Mouse (Mus musculus) left cerebral cortex, adult 2 months (tissue): Measurements from ENCODE around the gene Cdc42ep4. TPM values are rescaled to one million over a fixed set of nuclear protein-coding genes. Genes with fewer than 3 reads are reported as not detected.
A peak's percentile ranks its signal among the peaks of the same experiment; 100 is the strongest.

ENCODE experiments used
- DNase-seq, 2 experiments: peaks; one replicate each; pipeline ENCODE4 v3.0.0; 2021 to 2022; ENCODE audit warnings: low spot score in 2 of 2, mixed read lengths in 1 of 2; ENCODE audit errors: extremely low spot score in 1 of 2
- H3K27ac ChIP-seq: fragments of 200-600 bp; 2 replicates; pipeline ENCODE4 v1.8.1; 2022
- H3K4me3 ChIP-seq: fragments of 200-600 bp; 2 replicates; pipeline ENCODE4 v1.8.1; 2022
- CTCF ChIP-seq: fragments of 200-600 bp; IDR thresholded peaks from 2 replicates; pipeline ENCODE4 v1.8.1; 2022; ENCODE audit warnings: antibody characterized with exemption, mild to moderate bottlenecking, moderate library complexity
- intact Hi-C: fragments of 180-260 bp; cut with DNase I; formaldehyde crosslinking; loops from one replicate; pipeline ENCODE4 v1.15.1; 2025
- total RNA-seq, 2 experiments: library from RNA; stranded (reverse); gene quantifications; 2 replicates each; pipeline ENCODE4 v1.2.3; 2021

Gene Cdc42ep4
- total RNA-seq, 2 experiments from 2014 or later: 25.6 to 28.8 TPM

DNA sequence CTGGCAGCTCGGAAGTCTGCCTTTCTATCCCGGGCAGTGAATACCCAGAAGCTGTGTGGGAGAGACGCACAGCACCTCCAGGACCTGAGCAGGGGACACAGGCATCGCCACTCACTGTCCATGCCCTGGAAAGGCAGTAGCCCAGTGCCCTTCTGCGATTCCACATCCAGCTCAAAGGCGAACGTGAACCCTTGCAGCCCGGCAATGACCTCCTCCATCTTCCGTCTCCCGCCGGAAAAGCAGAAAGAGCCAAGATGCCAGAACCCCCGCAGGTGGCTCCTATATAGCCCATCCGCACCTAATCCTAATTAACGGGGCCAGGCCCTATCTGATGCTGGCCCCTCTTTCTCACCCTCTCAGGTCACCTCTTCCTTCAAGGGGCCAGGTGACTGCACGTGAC is 42.4 kb downstream of the Cdc42ep4 start:
- no peak for TF ChIP-seq CTCF
- Histone ChIP-seq H3K27ac (no peak overlapping the region), H3K4me3 (no peak overlapping the region)
- intact Hi-C loops: loop anchor here (5.0 kb wide), 1 partner anchor 943 kb away; no protein-coding TSS in a partner anchor
- DNase-seq: no peak

DNA sequence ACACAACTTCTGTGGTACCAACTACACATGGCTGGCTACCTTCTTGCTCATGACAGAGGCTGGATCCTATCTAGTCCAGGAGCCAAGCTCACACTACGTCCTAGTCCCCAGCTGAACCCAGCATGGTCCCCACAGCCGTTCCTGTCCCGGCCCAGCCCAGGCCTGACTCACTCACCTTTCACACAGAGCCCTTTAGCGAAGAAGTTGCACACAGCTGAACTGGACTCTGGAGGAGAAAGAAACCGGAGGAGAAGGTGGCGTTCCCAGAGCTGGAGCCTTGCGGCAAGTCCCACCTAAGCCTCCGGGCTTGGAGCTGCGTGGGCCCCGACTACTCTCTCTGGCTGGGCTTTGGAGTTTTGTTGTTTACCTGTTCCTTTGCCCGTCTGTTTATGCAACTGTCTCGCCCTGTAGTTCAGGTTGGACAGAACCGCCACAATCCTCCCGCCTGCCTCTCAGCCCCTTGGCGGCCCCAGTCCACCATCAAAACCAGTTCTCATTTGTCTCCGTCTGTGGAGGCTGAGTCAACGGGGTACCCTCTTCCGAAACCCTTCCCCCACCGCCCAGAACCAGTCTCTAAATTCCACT is 43.0 kb downstream of the Cdc42ep4 start:
- intact Hi-C loops: loop anchor here (5.0 kb wide), 1 partner anchor 944 kb away; no protein-coding TSS in a partner anchor
- DNase-seq: no peak
- TF ChIP-seq CTCF: no peak
- Histone ChIP-seq H3K27ac (no peak overlapping the region), H3K4me3 (no peak overlapping the region)

DNA sequence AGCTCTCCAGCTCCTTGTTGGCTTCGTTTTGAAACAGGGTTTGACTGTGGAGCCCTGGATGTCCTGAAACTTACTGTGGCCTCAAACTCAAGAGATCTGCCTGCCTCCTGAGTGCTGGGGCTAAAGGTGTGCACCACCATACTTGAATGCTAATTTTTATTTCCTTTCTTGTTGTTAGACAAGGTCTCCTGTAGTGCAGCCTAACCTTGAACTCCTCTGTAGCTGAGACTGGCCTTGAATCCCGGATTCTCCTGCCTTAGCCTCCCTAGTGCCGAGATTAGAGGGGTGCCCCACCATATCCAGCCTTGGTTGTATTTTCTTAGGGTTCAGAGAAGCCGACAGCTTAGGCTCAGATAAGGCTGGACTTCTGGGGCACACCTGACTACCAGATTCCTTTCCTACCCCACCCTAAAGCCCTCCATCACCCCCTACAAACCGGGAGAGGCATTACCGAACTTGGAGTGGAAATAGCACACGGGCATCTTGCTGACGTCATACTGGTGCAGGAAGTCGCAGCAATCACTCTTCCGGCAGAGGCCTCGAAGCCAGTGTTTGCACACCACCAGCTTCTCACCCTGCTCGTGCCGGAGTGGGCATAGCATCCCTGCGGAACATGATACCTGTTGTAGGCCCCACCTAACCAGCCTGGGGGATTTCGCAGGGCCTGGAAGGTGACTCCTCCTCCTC is 45.6 kb downstream of the Cdc42ep4 start:
- intact Hi-C loops: loop anchor here (5.0 kb wide), 1 partner anchor 946 kb away; no protein-coding TSS in a partner anchor
- no peak overlapping the region for H3K4me3 ChIP-seq

DNA sequence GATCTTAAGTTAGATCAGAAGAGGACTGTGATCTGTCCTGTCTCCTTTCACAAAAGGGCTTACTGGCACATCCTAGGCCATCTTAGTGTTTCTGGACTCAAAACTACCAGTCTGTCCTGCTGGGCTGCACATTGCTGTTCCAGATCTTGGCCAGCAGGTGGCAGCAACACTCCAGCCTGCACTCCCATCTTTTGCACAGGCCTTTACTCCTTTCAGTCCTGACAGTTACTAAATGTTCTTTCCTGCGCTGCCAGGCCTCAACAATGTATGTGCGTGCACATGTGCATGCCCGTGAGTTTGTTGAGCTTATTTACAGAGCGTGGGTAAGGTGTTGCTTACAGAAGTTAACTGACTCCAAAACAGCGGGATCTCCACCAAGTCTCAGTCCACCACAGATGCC is 47.9 kb downstream of the Cdc42ep4 start:
- peak; percentile 76 to 86 for DNase-seq
- Histone ChIP-seq H3K4me3 (no peak overlapping the region), H3K27ac (no peak overlapping the region)
- no peak; the same call in none of the 2 replicates for TF ChIP-seq CTCF
- intact Hi-C loops: loop anchor here (1.0 to 5.0 kb wide), 3 partner anchors 108 to 933 kb away; no protein-coding TSS in a partner anchor

More for the DNA sequence above, 45.6 kb downstream of the Cdc42ep4 start:
- no peak for DNase-seq
- TF ChIP-seq CTCF: no peak
- no peak overlapping the region; the same call in 1 of the 2 replicates for H3K27ac ChIP-seq

DNA sequence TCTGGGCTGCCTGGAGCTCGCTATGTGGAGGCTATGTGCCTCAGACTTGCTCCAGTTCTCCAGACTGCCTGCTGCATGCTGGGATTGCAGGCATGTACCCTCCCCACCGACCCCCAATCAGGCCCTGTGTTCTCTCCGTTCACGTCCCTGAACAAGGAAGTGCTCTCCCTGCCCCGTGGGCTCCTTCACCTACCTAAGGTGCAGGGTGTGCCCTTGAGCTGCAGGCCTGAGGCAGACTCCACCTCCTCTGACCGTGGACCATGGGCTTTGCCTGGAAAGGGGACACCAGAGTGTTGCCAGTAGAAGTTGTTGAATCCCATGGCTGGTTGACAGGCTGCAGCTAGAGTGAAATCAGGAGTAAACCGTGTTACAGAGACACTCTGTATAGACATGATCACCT is 52.0 kb downstream of the Cdc42ep4 start:
- intact Hi-C loops: loop anchor here (5.0 kb wide), 1 partner anchor 163 kb away; no protein-coding TSS in a partner anchor
- Histone ChIP-seq H3K27ac (no peak overlapping the region), H3K4me3 (no peak overlapping the region)
- TF ChIP-seq CTCF: no peak
- no peak for DNase-seq

DNA sequence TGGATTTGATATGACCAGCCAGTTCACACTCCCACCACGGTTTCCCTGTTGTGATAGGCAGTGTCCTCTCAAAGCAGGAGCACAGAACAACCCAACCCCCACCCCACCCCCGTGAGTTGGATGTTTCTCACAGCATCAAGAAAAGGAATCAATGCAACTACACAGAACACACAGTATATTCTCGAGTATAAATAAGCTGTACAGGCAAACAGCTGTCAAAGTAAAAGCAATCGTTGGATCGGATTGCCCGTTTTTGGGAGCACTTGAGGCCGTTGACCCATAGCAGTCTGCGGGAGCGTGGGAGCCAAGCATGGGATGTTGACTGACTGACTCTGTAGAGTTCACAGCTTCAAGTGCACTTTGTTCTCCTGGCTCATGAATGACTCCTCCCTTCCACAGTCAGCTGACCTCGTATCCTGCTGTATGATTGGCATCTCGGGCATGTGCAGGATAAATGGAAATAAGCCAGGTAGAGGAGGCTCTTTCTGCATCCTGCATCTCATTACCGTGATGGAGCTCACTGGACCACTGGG is 53.6 kb downstream of the Cdc42ep4 start:
- TF ChIP-seq CTCF: no peak
- intact Hi-C loops: no loop called here
- DNase-seq: no peak
- Histone ChIP-seq H3K4me3 (no peak overlapping the region), H3K27ac (no peak overlapping the region)

DNA sequence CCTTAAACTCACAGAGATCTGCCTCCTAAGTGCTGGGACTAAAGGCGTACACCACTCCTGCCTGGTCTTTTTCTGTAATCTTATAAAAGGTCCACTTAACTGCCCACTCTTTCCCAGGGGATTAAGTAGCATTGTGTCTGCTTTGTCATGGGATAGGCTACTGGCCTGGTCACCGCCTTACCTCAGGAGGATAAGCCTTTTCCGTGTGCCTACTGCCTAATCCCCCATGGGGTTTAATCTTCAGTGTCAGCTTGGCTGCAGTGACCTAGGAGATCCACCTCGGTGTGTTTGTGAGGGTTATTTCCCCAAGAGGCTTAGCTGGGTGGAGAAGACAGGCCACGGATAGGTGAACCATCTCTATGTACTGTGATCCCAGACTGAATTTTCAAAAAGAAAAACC is 54.1 kb downstream of the Cdc42ep4 start:
- intact Hi-C loops: no loop called here
- DNase-seq: no peak
- Histone ChIP-seq H3K27ac (no peak overlapping the region), H3K4me3 (no peak overlapping the region)
- TF ChIP-seq CTCF: no peak

DNA sequence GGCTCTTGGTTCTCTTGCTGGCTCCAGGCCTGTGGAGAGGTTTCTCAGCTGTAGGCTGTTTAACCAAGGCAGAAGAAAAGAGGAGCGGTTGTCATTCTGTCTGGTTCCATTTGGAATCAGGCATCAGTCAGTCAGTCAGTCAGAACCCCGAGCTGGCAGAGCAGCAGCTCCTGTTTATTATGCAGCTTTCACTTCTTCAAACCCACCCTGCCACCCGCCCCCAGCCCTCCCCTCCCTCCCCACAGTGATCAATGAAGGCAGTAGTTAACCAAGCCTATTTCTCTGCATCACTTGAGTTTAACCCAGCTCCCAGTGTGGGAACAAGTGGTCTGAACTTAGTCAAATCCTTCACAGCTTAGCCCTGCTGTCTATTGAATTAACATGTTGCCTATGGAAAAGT is 59.8 kb downstream of the Cdc42ep4 start:
- Histone ChIP-seq H3K27ac (no peak overlapping the region), H3K4me3 (no peak overlapping the region)
- intact Hi-C loops: no loop called here
- DNase-seq: no peak
- TF ChIP-seq CTCF: no peak

DNA sequence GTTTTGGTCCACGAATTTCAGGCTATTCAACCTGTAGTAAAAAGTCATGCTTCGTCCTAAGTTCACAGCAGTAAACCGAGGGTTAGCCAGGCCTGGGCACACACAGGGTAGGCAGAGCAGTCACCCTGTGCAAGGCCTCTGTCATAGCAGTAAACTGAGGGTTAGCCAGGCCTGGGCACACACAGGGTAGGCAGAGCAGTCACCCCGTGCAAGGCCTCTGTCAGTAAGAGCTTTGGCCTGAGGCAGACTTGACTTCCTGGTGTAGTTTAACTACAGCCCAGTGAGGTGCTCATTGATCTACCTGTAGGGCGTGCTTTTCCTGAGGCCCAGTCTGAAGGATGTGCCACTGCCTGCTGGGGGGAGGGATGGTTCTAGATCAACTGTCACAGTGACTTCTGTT is 60.4 kb downstream of the Cdc42ep4 start:
- Histone ChIP-seq H3K27ac (no peak overlapping the region), H3K4me3 (no peak overlapping the region)
- no peak for DNase-seq
- TF ChIP-seq CTCF: no peak
- intact Hi-C loops: no loop called here

DNA sequence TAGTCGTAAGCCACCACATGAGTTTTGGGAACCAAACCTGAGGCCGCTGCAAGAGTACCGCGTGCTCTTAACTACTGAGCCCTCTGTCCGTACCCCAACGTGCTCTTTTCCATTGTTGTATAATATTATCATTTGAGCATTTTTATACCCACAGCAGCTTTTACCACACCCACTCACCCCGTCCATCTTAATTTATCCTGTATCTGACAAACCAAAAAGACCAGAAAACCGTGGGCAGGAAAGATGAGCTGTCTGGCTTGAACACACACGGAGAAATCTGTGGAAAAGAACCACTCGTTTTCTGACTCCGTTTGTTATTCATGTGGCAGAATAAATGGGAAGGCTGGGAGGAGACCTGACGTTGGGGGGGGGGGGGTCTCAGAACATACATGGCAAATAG is 61.2 kb downstream of the Cdc42ep4 start:
- DNase-seq: no peak
- Histone ChIP-seq H3K27ac (no peak overlapping the region), H3K4me3 (no peak overlapping the region)
- intact Hi-C loops: no loop called here
- TF ChIP-seq CTCF: no peak

DNA sequence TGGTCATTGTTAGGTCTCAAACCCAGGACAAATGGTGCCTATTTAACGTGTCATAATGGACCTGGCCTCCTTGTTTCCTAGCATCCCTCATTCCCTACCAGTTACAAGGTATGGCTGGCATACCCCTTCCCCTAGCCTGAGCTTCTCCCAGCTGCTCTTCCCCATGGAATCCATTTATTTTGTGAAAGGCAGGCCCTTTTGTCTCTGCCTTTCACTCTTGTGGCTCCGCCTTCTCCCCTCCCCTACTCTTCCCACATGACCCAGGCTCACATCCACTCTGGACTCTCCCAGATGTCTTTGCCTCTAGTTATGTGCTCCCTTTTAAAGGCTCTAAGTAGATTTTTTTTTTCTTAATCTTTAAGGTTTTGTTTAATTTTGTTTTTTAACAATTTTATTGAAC is 64.7 kb downstream of the Cdc42ep4 start:
- Histone ChIP-seq H3K27ac (no peak overlapping the region), H3K4me3 (no peak overlapping the region)
- intact Hi-C loops: no loop called here
- TF ChIP-seq CTCF: no peak
- DNase-seq: no peak

DNA sequence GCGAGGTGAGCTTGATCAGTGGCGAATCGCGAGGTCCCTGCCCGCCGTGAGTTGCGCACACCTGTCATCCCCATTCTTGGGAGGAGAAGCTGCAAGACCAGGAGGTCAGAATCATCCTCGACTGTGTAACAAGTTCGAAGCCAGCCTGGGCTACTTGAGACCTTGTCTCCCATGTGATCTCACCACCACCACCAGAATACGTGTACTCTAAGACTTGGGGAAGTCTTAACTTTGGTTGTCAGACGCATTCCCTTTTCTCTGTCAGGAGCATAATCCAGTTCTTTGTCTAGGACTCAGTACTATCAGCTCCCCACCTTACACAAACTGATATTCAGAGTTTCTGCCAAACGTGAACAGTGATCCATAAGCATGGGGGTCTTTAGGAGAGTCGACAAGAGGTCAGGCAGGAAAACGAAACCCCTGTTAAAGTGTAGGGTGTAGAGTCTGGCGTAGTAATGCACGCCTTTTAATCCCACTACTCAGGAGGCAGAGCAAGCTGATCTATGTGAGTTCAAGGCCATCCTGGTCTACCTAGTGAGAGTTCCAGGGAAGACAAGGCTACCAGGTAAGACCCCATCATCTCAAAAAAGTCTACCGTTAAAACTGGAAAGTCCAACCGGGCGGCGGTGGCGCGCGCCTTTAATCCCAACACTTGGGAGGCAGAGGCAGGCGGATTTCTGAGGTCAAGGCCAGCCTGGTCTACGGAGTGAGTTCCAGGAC is 66.8 kb downstream of the Cdc42ep4 start:
- intact Hi-C loops: loop anchor here (1.0 kb wide), 1 partner anchor 36 kb away; the partner anchor contains the start of gene Cog1
- no peak for DNase-seq
- Histone ChIP-seq H3K4me3 (peak overlapping the region; percentile 75), H3K27ac (peak overlapping the region; percentile 93)
- no peak for TF ChIP-seq CTCF
